Mouse (Mus musculus) right cerebral cortex, postnatal 4 days (tissue): ENCODE measurements around the gene Stap2.

Source experiments
- DNase-seq: peaks from one replicate; pipeline ENCODE4 v3.0.0-alpha.2; 2022

Stap2 gene

DNA sequence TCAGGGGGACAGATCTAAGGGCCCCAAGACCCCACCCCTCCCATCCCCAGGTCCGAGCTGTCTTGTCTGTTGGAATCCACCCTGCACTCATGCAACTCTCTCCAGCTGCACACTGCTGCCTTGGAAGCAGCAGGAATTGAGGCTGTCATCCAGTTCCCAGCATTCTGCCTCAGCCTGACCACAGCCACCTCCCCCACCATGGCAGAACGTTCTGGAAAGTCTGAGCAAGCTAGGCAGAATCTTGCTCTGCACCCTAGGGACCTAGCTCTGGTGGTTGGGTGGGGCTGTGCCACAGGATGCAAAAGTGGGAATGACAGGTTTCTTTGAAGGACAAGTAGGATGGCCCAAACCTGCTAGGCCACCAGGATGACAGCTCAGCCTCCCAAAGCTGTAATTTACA, 19.1 kb upstream of the Stap2 start:
- no peak for DNase-seq

DNA sequence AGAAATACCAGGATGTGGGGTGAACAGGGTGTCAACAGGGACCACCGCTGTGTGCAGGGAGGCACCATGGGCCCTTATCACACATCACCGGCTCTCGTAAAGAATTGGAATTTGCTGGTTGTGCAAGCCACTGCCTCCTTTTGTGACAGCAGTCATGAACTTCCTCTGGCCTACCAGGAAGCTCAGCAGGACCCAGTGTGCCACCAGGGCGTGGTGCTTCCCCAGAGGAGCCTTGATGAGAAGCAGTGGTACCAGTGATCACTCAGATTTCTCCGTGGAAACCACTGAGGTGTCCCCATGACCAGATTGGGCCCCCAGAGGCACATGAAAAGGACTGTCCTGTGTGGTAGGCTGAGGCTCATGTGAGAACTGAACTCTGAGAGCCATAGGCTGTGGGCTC, 18.0 kb upstream of the Stap2 start:
- no peak for DNase-seq

DNA sequence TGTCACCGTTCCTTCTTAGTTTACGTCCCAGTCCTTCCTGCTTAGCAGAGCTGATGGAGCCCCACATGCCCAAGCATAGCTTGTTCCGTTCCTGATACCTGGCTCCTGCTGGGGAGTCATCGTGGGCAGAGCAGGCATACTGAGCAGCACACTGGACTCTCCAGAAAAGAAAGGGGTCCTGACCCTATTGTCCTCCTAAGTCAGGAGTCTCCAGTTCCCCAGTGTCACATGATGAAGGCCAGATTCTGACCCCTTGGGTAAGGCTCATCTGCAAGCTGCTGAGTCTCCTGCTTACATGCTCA, 17.6 kb upstream of the Stap2 start:
- no peak for DNase-seq

DNA sequence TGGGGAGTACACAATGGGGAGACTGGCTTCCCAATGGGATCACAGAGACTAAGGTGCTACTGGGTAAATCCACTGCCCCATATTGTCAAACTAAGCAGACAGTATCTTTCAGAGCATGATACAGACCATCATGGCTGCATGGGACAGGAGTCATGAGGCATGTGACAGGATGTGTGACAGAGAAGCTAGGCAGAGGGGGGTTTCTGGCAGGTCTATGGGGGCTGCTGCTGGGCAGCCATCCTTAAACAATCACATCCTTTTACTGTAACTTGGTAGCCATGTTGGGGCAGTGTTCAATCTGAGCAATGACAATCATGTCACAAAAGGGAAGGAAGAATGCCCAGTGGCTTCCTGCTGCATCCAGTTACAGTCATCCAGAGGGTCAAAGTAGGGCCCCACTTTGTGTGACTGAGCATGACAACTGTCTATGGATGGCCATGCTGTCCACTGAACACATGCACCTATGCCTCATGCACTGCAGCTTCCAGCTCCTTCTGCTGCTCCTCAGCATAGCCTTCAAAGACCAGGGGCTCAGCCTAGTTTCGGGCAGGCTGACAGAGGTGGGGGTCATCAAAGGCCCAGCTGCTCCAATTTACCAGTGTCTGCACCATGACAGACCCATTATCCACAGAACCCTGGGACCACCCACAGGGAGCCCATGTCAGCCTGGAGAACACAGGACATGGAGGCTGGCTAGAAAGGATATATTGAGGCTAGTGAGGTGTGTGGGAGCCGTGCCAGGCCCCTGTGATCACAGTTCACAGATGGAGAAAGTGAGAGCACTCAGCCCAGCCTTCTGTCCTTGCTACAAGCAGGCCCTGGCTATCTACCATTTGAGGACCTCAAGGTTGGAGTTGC, 17.0 kb upstream of the Stap2 start:
- DNase-seq, result peak; percentile 7

DNA sequence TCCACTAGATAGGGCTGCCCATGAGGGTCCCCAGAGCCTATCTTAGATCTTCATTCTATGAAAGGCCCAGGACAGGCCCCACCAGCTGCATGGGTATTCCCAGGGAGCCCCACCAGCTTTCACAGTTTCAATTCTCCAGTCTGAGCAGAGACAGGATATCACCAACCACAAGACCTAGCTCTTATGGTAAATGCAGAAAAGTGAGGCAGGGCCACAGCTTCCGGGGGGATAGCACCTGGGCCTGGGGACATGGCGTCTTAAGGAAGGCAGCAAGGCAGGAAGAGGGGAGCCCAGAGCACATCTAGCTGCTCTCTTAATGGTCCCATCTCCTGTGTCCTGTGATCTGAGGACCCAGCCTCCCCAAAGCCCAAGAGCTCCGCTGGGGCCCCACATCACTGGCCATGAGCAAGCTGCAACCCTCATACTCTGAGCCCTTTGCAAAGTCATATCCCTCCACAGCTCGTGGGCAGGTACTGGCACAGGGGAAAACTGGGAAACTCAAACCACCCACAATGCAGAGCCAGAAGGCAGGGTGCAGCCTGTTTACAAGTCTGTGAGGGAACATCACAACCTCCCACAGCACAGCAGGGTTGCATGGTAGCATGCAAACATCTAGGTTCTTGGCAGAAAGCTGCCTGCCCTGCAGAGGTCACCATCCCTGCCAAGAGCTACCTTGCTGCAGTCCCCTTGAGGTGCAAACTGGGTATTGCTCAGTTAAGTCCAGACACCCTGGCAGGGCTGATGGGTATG, 16.0 kb upstream of the Stap2 start:
- DNase-seq, result peak; percentile 7

DNA sequence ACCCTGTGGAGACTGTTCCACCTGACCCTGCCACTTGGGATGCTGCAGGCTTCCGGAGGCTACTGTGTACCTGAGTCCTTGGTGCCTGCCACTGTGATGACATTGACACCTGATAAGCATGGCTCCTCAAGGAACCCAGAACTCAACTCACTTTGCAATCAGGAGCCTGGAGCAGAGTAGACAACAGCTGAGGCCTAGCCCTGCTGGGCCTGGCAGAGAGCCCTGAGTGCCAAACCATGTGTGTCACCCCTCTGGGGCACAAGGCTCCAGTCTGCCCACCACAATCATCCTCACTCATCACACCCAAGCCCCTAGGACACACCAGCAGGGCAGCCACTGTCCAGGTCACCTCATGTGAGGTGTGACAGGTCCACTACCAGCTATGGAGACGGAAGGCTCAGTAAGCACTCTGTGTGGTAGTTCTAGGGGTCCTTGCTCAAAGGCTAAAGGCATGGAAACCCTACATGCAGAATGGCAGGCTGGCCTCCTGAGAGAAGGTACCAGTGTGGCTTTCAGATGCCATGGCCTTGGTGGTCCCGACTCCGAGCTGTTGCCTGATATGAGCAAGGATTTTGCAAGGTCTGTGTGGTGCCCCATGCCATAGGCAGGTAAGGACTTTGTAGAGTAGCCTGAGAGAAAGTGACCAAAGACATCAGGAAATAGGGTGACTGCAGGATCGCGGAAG, 15.2 kb upstream of the Stap2 start:
- no peak for DNase-seq

DNA sequence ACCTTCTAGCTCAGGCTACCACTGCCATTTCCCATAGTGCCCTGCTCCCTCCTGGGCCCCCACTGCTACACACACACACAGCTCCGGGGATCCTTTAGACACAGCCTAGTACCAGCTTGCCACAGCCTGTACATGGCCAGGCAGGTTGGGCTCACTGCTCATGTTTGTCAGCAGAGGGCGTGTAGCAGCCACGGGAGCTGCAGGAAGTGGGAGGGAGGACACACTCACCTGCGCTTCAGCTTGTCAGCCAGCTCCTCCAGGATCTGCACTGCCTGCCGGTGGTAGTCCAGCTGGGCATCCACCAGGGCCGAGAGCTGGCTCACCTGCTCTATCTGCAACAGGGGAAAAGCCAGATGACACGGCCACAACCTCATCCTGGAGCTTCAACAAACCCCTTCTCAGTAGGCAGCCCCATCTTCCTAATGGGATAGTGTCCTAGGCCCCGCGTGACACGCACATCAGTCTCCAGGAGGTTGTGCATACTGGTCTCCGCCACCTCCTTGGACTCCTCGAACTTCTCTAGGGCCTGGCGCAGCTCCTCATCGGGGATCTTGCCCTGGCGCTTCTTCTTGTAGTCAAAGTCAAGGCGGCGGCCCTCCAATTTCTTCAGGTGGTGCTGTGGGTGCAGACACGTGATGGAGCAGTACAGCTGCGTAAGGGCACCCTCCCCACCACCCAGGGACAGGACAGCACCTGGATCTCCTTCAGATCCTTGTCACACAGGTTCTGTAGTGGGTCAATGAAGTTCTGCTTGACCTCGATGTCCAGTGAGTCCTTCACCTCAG, 13.2 kb upstream of the Stap2 start:
- DNase-seq, result peak; percentile 63

DNA sequence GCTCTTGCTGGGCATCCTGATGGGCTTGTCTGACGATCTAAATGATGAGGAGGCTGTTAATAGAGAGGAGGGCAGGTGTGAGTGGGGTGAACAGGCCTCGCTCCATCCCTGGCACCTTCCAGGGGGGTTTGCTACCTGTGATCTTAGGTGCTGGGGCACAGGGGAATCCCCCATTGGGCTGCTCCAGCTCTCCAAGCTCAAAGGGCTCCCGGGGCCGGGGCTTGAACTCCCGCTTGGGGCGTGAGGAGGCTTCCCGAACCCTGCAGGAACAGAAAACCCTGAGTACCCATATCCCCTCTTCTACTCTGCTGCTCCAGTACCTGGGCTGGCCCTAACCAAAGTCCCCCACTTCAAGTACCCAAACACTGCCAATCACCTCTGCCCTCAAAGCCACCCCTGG, 12.5 kb upstream of the Stap2 start:
- no peak for DNase-seq

DNA sequence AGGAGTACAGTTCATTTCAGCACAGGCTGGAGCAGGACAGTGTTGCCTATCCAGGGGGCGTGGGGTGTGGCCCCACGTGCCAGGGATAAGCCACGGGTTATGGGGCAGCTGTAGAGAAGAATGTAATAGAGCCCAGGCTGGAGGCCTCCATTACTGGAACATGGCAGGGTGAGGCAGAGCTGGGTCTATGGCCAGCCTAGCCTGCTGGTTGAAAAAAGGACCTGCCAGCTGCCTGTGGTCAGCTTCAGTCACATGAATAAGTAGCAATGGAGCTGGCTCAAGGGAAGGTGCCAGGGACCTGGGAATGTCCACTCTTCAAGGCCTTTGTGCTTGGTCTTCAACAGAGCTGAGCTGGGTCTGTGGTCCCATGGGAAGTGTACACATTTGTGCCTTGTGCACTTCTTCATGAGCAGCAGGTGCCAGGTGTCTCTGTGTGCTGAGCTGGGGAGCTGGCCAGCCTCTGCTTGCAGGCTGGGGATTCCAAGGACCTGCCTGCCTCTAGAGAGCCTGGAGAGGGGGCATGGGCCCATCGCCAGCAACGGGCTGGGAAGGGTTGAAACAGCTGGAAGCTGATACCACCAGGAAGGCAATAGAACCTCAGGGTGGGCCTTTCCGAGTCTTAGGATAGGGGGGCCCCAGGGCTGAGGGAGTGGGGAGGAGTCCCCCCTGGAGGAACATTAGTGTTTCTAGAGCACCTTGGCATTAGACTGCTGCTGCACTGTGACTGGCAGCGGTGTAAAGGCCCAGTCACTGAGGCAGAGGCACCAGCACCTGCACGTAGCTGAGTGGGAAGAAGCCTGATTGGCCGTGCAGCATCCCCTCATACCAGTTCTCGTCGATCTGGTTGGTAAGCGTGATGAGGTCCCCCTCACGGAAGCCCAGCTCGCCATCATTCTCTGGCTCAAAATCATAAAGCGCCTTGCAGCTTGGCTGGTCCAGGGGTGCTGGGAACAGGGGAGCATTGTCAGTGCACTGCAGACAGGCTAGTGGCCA, 11.7 kb upstream of the Stap2 start:
- no peak for DNase-seq

DNA sequence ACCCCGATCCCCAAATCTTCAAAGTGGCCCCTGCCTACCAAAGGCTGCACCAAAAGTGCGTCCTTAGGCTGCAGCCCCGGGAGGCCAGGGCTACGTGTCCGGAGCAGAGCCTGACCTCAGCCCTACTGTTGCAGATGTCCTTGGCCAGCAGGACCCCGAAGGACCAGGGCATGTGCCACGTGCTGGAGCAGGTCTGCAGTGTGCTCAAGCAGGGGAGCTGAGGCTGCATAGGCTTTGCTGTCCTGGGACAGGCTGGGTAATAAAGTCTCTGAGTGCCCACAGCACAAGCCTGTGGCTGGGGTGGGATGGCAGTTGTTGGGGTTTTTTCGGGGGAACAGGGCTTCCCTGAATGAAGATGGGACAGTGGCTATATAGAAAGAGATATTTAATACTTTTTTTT, 11.0 kb upstream of the Stap2 start:
- no peak for DNase-seq

DNA sequence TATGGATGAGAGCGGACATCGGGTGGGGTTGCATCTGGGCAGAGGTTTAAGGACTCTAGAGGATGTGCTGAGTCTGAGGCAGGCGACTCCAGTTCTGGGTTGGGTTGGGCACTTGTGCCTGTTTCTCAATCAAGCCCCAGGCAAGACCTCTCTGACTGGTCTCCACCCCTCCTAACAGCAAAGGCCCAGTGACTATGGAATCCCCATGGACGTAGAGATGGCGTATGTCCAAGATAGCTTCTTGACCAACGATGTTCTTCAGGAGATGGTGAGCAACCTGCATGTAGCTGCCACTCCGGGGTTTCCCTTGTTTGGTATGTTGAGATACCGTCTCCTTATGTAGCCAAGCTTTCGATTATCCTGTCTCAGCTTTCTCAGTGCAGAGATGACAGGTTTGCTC, 9.9 kb upstream of the Stap2 start:
- DNase-seq, result no peak

DNA sequence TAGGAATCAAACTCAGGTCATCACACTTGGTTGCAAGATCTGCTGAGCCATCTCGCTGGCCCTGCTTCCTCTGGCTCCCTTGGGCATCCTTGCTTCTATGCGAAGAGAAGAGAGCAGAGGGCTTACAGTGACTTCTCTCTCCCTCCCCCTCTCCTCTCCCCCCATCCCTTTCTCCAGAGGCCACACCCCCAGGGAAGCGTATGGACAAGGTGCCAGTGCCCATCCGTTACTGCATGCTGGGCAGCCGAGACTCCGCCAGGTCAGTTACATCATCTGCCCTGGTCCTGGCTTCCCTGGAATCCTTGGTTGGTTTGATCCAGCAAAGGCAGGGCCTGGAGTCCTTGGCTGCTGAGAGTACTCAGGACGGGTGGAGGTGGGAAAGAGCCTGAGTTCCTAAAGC, 6.1 kb upstream of the Stap2 start:
- no peak for DNase-seq

DNA sequence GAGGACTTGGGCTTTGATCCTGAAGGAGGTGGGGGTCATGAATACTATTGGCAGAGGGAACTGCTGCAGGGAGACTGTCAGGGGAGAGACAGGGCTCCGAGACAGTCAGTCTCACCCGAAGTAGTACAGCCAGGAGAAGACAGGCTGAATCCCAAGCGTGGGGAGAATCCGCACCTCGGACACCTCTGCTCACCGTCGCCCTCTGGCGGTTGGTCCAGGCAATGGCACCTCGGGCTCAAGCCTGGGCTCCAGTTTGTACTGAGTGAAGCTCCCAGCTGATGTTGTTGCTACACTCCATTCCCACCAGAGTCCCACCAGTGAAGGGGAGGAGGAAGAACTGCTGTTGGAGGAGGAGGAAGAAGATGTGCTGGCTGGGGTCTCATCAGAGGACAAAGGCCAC, 5.3 kb upstream of the Stap2 start:
- DNase-seq, result peak; percentile 77

DNA sequence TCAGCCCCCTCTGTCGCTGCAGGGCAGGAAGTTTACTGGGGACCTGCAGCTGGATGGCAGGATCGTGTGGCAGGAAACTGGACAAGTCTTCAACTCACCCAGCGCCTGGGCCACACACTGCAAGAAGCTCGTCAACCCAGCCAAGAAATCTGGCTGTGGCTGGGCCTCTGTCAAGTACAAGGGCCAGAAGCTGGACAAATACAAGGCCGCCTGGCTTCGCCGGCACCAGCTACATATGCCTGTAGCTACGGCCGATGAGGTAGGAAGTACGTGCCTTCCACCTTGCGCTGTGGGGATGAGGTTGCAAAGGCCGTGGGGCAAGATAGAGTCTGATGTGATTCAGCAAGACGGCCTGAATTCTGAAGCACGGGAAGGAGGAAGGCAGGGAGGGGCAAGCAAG, 4.9 kb upstream of the Stap2 start:
- DNase-seq, result no peak

DNA sequence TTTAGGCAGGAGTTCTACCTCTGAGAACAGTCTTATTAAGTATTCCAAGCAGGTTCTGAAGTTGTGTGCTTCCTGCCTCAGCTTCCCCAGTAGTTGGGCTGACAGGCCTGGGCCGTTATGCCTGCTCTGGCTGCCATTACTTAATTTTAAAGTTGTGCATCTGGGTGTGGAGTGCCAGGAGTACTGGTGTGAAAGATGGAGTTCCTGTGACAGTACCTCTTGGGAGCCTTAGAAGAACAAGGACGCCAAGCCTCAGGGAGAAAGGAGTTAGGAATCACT, 4.5 kb upstream of the Stap2 start:
- DNase-seq, result no peak

DNA sequence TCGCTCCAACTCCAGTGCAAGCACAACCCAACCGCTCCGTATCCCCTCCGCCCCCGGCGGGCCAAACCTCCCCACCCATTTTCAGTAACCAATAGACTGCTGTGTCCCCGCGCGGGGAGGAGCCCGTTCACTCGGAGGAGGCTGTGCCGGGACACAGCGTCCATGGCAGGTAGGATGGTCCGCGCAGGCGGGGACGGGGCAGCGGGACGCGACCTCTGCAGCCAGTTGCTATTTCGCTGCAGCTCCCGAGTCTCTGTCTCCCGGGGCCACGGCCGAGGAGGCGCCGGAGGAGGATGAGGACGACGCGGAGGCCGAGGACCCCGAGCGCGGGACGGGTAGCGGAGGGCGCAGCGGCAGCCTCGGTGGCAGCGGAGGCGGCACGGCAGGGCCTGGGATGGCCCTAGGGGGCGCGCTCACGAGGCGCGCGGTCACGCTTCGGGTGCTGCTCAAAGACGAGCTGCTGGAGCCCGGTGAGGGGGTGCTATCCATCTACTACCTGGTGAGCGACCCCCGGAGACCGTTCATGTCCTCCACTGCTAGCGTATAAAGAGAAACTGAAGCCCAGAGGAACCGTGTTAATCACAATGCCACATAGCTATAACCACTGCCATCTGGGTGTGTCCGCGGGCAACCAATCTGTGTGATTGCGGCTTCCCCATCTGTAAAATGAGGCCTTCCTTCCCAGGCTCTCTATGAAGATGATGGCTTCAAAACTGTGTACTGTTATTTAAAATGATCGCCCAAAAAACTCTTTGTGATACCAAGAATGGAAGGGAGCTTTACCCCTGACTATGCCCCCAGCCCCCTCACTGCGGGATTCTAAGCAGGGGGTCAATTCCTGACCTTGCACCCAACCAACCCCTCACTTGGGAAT, 3.9 kb upstream of the Stap2 start:
- DNase-seq, result peak; percentile 86

DNA sequence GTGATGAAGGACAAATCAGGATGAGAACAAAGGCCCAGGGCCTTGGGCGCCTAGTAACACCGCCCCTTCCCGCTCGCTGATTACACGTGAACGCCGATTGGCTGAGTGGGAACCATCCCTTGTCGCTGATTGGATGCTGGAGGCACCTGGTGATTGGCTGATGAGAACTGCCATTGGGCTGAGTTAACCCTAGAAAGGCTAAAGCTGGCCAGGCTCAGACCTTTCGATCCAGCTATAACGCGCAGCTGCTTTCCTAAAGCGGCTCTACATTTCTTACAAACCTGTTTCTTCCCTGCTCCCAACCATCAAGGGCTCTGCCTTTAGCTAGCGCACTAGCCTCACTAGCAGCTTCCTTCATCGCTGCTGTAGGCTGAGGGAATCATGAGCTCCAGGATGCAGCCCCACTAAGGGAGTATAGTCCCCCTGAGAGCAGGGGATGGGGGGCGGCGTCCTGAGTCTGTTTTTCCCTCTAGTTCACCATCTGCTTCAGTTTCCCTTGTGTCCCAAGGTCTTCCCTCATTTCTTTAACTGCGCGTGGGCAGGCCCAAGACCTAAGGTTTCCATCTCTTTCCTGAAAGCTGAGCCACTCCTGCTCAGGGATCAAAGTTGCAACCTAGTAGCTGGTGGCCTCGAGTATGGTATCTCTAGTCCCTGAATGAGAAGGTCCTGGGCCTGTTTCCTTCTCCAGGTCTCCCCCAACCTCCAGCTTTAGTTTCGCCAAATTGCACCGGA, 3.1 kb upstream of the Stap2 start:
- peak; percentile 85 for DNase-seq

DNA sequence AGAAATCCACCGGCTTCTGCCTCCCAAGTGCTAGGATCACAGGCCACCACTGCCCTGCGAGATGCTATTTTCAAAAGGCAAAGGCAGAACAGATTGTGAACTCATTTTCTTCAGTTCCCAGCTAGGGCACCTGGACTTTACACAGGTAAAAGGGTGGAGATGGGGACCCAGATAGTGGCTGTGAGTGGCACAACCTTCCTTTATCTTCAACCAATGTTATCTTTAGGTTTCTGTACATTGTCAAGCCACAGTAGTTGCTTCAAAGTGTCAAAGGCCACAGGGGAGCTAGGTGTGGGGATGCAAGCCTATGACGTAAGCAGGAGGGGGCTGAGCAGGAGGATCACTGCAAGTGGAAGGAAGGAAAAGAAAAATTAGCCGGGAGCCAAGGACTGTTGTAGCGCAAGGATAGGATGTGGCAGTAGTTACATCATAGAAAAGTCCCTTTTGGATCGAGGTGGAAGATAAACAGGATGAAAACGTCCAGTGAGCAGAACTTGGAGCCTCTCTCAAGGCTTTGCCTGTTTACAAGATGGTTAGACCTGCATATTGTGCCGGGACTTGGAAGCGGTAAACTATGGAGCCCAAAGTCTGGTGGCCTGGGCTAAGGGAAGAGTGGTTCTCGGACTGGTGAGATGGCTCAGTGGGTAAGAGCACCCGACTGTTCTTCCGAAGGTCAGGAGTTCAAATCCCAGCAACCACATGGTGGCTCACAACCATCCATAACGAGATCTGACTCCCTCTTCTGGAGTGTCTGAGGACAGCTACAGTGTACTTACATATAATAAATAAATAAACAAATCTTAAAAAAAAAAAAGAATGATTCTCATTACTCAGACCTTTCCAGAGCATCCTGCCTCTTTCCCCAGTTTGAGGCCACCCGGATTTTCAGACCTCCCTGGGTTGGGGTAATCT, 2.3 kb upstream of the Stap2 start:
- no peak for DNase-seq

DNA sequence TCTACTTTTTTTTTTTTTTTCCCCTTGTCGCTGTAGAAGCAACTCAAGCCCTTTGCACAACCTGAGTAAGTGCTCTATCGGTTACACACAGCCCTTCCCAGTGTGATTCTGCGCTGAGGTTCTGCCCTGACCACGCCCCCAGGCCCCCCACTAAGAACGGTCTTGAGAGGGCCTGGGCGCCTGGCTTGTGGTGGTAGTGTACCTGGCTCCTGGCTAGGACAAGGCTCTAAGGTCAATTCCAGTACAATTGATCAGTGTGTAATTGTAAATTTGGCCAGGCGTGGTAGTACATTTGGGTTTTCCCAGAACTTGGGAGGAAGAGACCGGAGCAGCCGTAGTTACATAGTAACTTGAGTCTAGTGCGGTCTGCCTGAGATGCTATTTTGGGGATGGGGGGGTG, 1.6 kb upstream of the Stap2 start:
- no peak for DNase-seq
